Mouse (Mus musculus) gastrocnemius, adult 8-10 months (tissue): Measurements from ENCODE around the gene Ctdspl2. TPM values are rescaled to one million over a fixed set of nuclear protein-coding genes. Genes with fewer than 3 reads are reported as not detected.
"Not testable (repeated sequence)": the region's sequence is repeated elsewhere in the genome, so short reads cannot be mapped to it uniquely, and the experiment has no call there.

Experiments used
- DNase-seq, 2 experiments: peaks; one replicate each; pipeline ENCODE4 v3.0.0; 2022; ENCODE audit warnings: low spot score in 2 of 2
- total RNA-seq, 4 experiments: library from RNA; stranded (reverse); gene quantifications; 2 replicates each; pipeline ENCODE4 v1.2.4; 2022

The Ctdspl2 gene
- total RNA-seq = 1 to 10 TPM; 5.0 to 8.0 (median 6.4) TPM

DNA sequence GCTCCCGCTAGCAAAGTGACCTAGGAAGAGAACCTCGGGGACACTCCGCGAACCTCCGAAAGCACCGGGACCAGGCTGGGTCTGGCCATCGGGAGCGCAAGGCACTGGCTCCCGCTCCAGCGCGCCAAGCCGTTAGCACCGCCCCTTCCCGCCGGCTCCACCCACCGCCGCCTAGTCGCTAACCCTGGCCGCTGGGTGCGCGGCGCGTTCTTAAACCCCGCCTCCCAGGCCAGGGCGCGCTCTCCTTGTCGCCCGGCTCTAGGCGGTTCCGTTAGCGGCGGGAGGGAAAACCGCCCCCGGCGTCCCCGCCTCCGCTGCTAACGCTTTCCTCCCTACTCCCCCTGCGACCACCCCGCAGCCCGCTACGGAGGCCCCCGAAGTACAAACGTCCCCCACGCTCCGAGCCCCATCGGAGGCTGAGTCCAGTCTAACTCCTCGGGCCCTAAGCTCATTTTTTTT is at the start of gene Ctdspl2, which contains the start of gene Mageb3:
Ctdspl2 (plus strand) TSS at position 237 of the 459 bp plus-strand sequence.
Mageb3 (minus strand) TSS at position 328 of the 459 bp plus-strand sequence.
- peak; percentile 95 to 96 for DNase-seq

DNA sequence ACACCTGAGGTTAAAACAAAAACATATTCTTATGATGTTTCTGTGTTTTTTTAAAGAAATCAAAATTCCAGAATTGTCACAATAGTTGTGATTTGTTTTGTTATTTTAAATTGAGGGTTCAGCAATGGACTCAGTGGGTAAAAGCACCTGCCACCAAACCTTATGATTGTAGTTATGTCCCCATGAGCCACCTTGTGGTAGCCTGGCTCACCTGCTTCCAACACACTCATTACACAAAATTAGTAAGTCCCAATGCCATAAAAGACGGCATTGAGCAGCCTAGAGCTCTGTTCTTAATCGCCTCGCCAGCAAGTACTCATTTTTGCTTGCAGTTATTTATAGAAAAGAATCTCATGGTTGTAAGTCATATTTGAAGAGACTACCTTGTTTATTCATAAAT is 45.8 kb upstream of the Ctdspl2 start:
- DNase-seq = no peak

DNA sequence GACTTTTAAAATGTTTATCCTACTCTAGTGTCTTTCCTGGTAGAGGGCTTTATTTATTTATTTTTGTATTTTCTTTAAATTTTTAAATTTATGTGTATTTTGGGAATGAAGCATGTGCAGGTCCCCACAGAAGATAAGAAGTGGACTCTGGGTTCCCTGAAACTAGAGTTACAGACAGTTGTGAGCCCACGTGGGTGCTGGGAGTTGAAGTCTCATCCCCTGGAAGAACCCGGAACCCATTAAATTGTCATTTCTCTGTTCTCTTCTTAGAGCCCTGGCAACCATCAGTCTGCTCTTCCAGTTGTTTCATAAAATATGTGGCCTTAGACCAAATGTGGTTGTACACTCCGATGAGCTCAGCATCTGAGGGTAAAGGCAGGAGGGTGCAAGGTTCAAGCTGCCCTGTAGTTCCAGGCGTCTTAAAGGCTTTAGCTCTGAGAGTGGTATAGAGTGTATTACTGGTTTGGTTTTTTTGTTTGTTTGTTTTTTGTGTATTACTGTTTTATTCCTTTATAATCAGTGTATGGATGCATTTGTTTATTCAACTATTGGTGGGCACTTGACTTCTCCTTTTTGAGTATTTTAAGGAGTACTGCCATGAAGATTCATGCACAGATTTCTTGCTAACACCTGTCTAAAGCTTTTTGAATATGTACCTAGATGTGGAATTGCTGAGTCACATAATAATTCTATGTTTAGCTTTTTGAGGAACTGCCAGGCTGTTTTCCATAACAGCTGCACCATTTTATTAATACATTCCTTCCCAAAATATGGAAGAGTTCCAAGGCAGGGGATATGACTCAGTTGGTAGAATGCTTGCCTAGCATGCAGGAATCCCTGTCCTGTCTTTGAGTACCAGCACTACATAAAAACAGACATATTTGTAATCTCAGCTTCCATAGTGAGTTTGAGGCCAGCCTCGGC is 39.5 kb upstream of the Ctdspl2 start:
- DNase-seq = no peak

DNA sequence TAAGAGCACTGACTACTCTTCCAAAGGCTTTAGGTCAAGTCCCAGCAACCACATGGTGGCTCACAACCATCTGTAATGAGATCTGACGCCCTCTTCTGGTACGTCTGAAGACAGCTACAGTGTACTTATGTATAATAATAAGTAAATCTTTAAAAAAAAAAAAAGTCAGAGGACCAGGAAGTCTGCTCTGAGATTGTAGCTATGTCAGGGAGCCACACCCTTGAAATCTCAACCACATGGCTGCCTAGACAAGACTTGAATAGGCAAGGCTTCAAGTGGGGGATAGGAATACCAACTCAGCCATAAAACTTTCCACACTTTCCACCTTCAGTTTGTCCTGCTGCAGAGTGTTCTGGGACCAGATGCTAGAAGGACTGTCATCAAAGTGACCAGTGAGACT is 18.2 kb upstream of the Ctdspl2 start:
- not testable (repeated sequence) for DNase-seq

DNA sequence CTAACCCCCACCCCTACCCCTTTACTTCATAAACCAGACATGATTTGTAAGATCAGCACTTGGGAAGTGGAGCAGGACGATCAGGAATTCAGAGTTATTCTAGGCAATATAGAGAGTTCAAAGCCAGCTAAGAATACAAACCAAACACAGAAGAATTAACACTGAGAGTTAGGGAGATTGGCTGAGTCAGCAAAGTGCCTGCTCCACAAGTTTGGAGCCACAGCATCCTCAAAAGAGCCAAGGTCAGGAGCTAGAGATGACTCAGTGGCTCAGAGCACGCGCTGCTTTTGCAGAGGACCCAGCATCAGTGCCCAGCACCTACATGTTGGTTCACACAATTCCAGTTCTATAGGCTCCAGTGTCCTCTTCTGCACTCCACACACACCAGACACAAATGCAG is 12.4 kb upstream of the Ctdspl2 start:
- no peak for DNase-seq

DNA sequence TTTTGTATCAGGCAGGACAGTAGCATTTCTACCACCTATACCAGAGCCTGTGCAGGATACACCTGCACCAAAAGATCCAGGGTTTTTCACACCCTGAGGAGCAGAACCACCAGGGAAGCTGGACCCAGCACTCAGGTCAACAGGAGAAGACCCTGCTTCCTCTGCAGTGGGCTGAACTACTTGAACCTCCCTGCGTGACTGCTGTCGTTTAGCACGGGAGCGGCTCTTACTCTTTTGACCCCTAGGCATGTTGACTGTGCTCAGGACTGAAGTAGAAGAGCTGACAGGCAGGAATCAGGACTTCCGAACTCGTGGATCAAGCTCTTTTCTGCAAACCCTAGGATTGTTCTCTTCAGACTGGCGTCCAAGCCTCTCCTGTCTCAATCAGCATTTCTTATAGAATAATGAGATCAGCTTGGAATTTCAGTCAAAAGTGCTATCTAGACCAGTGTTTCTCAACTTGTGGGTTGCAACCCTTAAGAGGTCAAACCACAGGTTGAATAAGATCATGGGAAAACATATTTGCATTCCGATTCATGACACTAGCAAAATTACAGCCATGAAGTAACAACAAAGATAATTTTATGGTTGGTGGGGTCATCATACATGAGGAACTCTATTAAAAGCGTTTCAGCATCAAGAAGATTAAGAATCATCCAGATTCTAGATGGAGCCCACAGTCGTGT is 687 bp upstream of the Ctdspl2 start:
- no peak for DNase-seq

DNA sequence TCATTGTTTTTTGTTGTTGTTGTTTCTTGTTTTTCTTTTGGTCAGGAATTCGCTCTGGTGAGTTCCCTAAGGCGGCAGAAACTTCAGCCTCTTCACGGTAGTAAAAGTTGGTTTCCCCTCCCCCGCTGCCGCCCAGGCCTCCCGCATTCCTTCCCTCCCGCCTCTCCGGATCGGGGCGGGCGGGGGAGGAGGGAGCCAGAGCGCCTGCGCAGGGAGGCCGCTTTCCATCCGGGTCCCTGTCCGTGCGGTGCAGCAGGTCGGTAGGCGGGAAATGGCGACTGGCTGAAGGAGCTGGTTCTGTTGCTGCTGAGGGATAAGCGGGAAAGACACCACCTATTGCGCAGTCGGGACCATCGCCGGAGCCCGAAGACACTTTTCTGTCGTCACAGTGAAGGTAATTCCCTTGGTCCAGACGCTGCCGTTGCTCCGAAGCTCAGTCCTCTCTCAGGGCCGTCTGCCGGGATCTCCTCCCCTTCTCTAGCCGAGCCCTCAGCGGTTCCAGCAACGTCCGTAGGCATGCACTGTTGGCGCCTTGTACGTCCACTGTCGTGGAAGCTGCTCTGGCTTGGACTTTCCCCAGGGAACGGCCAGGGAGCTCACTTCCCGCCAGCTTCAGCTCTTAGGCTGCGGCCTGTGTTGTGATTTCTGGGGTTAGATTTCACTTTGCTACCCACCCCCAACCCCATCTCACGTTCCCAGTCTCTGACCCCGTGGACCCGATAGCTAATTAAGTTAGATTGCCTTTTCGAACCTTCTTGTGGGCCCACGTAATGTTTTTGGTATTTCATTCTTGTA is 620 bp downstream of the Ctdspl2 start:
- DNase-seq = peak; percentile 90 to 93

DNA sequence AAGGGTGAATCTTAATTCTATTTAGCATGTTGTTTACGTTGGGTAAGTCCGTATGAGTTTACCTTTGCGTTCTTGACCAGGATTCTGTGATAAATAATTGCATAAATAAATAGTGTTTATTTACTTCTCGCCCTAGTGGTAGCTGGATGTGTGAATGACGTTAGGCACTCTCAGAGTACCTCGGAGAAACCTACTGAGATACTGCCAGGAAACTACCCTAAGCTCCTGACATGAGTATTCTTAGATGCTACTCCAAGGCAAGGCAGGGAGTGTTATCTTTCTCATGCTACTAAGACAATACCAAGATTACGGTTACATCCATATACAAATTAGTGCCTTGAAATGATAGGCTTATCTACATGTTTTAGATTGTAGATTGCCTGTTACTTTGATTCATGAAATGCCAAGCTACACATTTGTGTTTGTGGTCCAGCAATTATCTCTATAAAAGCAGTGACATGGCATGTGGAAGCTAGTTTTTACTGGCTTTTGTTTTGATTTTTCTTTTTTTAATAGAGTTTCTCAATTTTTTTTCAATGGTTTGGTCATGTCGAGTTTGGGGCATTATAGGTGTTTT is 1.5 kb downstream of the Ctdspl2 start:
- no peak for DNase-seq

DNA sequence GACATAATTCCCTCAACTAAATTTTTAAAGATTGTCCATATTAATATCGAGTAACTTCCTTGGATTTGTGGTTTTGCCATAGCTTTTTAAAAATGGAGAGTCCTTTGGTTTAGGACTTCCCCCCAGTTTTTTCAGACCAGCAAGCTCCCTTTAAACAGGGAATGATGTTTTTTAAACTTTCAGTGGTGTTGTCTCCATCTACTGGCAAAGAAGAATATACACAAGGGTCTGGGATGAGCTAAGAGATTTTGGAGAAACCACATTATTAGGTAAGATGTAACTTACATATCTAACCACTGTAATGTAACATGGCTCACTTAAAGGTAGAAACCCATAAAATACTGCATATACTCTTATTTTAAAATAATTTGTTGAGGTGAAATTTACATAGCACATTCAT is 39.9 kb downstream of the Ctdspl2 start:
- no peak for DNase-seq

DNA sequence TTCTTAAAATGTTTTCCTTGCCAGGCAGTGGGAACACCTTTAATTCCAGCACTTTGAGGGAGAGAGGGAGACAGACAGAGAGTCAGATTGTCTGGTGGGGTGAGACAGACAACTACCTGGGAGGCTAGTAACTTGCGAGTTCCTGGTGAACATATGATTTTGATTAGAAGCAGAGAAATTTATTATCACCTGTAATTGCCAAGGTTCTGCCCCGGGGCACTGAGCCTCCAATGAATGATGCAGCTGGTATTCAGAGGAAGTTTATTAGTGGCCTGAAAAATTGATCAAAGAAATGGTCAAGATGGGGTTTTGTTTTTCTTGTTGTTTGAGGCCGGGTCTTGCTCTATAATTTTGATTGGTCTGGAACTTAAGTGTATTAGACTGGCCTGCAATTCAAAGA is 53.0 kb downstream of the Ctdspl2 start:
- no peak for DNase-seq

DNA sequence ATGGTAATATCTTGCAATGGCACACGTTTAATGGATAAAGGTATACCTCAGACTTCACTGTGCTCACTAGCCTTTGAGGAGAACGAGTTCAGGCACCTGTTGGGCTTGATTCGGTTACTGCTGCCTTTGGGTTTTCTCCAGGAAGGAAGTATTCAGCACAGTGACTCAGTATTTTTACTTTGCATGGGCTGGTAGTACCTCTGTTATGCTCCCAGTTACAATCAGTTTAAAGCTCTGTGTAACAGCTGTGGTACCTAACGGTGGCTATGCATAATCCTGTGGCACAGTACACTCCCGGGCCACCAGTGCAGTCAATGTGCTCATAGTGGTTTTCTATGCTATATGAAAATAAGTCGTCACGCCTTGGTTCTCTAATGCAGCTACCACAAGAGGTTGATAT is 55.6 kb downstream of the Ctdspl2 start:
- no peak for DNase-seq

DNA sequence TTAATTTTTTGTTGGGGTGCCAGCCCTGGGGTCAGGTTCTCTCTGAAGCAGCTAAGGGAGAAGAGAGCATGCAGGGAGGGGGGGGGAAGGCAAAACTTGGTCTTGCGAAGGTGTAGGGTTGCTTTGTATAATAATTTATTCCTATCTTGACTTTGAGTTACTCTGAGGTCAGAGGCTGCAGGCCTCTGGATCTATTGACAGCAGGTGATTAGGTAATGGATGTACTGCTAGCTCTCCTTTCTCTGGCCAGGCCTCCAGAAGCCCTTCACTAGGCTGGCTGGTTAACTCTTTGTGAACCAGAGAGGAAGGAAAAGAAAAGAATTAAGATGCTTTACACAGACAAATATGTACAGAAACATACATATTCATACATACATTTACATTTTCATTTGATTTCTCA is 62.9 kb downstream of the Ctdspl2 start:
- no peak for DNase-seq

DNA sequence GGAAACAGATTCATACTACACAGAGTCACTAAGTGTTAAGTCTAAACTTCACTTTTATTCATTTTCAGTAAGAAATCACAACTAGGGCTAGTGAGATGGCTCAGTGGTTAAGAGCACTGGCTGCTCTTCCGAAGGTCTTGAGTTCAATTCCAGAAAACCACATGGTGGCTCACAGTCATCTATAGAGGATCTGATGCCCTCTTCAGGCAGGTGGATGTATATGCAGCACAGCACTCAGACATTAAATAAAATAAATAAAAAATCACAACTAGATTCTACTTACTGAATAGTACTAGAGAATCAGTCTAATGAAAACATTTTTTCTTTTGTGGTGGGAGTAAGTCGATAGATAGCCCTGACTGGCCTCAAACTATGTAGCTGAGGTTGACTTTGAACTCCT is 66.5 kb downstream of the Ctdspl2 start:
- no peak for DNase-seq

DNA sequence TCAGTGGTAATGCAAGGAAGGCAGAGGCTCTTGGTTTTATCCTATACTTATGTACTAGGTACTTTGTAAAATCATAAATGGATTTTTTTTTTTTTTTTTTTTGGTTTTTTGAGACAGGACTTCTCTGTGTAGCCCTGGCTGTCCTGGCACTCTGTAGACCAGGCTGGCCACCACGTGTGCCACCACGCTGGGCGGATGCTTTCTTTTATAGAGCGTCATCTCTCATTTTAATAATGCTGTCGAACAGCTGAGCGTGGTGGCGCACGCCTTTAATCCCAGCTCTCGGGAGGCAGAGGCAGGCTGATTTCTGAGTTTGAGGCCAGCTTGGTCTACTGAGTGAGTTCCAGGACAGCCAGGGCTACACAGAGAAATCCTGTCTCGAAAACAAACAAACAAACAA is 71.3 kb downstream of the Ctdspl2 start:
- DNase-seq = not testable (repeated sequence)

DNA sequence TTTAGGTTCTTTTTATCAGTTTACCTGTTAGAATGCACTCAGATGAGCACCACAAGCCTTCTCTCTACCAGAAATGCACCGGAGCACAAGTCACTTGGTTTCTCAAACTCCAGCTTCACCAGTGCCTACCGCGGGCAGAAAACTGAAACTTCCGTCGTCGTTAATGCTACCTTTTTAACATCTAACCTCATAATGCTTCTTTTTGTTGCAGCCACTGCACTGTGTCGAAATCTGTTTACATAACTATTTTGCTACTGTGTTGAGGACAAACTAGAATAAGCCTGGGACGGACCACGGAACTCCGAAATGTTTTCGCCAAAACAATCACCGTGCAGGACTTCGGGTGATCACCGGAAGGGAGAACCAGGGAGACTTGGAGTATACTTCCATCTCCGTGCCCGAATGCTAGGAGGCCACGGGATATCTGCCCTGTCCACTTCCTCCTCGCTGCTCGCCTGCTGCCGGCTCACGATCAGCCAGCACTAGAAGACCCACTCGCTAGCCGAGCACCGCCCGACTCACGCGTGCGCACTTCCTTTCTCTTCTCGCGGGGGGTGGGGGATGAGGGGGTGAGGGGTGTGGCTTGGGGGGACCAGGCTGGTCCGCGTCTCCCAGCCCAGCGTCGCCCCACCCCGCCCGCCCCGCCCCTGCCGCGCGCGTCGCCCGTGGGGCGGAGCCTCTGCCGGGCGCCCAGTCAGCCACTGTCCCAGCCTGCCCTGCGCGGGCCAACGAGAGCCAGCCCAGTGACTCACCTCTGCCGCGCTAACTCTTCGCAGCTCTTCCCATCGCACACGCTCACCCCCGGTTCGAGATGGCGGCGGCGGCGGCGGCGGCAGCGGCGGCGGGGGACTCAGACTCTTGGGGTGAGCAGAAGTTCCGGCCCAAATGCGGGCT is 72.3 kb downstream of the Ctdspl2 start, which contains the start of gene Eif3j1:
Eif3j1 (plus strand) TSS at position 685 of the 894 bp plus-strand sequence.
- DNase-seq = peak; percentile 77 to 86

DNA sequence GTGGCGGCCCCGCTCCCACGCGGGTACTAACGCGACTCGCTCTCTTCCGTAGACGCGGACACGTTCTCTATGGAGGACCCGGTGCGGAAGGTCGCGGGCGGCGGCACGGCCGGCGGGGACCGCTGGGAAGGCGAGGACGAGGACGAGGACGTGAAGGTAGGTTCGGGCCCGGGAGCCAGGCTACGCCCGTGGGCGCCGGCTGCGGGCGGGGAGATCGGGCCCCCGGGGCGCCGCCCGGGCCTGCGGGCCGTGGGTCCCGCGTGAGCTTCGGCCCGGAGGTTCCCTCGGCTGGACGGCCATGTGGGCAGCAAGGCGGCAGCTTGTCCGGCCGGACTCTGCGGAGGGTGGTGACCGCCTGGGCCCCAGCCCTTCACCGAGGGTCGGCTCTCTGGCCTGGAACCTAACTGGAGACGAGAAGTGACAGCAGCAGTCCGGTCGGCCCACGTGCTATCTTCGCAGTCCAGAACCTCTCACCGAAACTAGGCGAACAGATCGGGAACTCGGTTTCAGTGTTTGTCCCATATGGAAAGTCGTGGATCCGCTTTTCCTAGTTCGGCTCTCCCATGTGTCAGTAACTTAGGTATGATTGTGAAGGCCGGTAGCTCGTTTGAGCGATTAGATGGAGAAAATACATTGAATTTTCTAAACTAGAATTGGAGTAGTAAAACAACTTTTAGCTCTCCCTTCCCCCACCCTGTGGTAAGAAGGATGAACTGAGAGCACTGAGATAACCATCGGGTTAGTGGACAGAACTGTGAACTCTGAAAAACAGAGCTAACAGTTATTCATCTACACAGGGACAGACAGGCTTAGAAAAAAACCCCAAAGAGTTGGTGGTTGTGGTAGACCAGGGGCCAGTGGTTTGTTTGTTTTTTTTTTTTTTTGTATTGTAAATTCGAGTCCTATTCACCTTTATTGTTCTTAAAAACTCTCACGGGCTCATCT is 73.2 kb downstream of the Ctdspl2 start:
- DNase-seq = peak; percentile 34 to 36

DNA sequence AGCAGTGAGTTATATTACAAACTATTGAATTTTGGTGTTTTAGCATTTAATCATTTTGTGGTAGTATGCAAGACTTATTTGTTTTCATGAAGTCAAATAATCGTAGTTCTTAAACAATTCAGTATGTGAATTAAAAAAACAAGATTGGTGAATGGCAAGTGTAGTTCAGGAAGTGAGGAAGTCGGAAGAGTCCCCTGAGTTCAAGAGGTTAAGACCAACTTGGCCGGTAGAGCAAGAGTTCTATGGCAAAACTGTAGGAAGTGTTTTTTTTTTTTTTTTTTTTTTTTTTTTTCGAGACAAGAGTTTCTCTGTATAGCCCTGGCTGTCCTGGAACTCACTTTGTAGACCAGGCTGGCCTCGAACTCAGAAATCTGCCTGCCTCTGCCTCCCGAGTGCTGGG is 76.2 kb downstream of the Ctdspl2 start:
- no peak for DNase-seq

DNA sequence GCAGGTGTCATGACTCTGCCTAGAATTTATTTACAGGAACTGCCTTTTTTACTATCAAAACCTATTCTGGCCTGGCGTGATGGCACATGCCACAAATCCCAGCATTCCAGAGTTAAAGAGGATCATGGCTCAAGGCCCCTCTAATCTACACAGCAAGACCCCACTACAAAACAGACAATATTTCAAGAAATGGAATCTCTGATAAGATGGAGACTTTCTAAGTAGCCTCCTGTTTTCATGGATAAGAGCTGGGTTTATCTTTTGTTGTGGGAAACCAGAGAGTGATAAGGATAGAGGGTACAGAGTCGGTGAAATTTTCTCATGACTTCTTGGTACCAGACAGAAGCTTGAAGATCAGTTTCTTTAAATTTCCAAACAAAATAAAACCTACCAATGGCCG is 80.3 kb downstream of the Ctdspl2 start:
- no peak for DNase-seq

DNA sequence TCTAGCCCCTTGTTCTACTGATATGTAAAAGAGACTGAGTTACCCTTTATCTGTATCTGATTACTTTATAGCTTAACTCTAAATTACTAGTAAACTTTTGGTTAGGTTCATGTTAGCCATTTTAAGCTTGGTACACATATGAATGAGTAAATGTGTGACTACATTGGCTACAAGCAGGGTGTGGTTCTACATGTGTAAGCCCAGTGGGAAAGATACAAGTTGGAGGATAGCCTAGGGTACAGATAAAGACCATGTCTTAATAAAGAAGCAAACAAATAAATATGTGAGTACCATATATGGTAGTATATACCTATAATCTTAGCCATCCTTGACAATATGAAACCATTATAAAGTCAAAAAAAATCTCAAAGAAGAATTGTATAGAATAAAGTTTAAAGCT is 88.1 kb downstream of the Ctdspl2 start:
- no peak for DNase-seq
